Mouse (Mus musculus): ENCODE measurements at regions not wholly inside any gene's neighbourhood (a gene's known extent, or its start where the extent isn't known, plus 50 kb on each side); places are given as distances from the start of the nearest gene placed in this dataset.

DNA sequence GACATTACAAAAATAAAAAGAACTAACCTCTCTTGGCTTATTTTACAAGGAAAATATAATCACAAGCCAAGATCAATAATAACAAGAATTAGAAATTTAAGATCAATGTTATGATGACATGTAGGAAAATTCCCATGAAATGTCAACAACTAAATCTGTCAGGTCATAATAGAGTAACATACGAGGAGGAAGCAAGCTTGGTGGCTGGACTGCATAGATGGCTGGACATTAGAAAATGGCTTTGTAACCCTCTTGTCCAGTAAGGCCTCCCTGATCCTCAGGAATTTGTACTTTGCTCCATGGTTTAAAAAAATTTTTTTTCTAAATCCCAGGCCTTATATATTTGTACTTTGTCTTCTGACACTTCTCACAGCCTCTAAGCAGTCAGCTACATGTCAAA, 132.7 kb upstream of the Aoah start:
- DNase-seq (ENCODE audit: low spot score in 2 of 2), result no peak

DNA sequence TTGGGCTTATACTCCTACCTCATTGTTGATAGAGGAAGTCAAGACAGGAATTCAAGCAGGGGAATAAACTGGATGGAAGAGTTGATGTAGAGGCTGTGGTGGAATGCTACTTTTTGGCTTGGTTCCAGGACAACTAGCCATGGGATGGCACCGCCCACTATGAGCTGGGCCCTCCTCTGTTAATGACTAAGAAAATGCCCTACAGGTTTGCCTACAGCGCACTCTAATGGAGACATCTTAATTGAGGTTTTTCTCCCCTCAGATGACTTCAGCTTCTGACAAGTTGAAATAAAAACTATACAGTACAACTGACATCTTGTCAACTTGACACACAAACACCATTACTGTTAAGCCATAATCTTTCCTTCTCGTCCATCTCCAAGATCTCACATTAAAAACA, 115.2 kb upstream of the Aoah start:
- no peak for DNase-seq (ENCODE audit: low spot score in 2 of 2)

DNA sequence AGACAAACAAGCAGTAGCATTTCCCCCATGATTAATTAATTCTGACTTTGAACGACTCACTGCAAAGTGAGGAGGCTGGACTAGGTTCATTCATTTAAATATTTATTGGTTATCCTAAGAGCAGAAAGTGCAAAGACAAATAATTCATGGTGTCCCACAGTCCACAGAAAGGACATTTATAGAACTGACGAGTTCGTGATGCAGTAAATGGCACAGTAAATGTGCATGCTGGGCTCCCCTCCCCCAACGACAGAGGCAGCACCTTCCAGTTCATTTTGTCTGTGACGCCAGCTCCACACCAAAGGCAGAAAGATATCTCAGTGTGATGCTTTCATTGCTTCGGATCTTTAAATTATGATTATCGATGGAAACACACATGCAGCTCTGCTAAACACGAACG, 107.0 kb upstream of the Aoah start:
- DNase-seq (ENCODE audit: low spot score in 2 of 2), result no peak

DNA sequence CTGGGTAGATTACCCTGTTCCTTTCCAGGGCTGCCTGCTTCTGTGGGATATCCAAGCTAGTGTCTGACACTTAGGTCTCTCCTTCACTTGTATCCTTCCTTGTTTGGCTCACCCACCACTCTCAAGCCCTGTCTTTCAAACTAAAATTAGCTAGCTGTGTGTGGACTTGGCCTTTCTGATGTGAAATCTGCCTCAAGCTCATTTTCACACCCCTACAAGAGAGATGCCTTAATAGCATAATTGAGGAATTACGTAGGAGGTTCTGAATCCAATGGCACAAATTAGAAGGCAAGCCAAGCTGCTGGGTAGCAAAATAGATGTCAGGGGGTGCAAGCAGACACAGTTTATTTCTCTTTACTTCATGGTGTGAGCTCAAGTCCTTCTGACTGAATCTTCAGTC, 106.5 kb upstream of the Aoah start:
- DNase-seq (ENCODE audit: low spot score in 2 of 2), result peak in 1 of 2 experiments; percentile 20

DNA sequence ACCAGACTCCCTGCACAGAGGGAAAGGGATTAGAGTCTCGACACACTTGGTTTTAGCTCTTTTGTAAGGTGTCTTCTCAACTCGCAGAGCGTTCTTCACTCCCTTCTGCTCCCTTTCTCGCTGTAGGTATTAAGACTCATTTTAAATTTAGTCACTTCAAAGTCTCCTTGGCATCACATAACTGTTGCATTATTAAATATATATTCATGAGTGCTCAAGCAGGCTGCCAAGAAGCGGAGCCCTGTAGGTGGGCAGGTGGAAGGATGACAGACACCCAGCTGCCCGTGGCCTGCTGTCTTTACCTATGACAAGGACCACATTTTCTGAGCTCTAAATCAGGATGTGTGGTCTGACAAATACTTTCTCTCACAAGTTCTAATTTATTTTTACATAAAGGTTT, 82.4 kb upstream of the Aoah start:
- DNase-seq (ENCODE audit: low spot score in 2 of 2), result peak in 1 of 2 experiments; percentile 26

DNA sequence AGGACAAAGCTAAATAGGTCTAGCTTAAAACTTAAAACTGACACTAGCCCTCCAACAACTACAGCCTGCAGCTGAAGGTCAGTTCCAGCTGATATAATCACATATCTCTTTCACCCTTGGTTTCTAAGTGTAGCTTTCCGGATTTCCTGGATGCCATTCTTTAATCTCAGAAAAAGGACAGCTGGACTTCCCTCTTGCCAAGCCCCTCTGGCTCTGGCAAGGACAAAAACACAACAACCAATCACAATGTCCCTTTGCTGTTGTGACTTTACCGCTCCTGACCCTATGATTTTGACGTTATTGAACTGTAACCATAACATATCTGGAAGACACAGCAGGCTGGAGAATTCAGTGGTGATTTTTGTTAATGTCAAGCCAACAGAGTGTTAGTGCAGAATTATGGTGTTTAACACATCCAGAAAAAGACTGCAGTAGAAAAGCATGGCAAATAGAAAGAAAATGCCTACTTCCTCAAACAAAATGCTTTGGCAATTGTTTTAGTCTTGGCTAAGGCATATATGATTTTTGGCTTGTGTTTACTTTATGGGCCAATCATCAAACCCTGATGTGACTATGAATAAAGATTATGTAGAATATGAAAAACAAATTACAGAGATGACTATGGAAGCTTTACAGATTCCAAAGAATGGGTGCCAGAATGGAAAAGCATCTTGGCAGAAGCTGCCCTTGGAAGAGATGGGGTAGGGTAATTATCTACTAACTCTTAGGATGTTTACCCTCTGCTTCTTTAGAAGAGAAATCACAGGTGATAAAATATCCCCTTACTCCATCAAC, 70.4 kb upstream of the Aoah start:
- DNase-seq (ENCODE audit: low spot score in 2 of 2), result no peak

DNA sequence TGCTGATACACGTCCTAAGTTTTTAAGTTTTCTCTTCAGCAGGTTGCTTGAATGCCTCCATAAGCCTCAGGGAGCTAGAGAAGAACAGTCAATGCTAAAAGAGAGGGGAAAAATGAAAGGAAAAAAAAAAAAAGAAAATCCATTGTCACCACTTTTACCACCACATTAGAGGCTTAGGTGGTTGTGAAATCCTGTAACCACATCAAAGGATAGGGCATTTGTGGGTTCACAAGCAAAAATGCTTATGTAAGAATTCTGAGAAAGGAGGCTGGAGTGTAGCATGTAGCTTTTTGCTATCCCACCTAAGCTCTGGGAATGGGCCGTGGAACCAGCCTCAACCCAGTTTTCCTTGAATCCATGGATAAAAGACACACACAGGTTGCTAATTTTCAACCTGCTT, 69.5 kb upstream of the Aoah start:
- no peak for DNase-seq (ENCODE audit: low spot score in 2 of 2)

DNA sequence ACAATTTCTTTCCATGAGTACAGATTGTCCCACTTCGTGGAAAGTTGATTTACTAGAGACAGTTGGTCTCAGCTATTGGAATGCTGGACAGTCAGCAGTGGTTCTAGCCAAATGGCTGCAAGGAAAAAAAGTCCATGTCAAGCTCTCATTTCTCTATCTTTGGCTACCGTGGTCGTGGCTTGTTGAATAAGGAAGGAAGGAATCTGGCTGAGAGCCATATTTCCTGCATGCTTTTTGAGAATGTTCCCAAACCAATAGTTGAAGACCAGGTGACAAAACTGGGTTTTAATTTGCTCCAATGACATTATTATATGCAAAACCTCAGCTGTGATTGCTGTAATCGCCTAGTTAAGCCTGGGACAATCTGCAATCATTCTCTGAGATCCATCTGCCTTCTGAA, 68.4 kb upstream of the Aoah start:
- DNase-seq (ENCODE audit: low spot score in 2 of 2), result no peak

DNA sequence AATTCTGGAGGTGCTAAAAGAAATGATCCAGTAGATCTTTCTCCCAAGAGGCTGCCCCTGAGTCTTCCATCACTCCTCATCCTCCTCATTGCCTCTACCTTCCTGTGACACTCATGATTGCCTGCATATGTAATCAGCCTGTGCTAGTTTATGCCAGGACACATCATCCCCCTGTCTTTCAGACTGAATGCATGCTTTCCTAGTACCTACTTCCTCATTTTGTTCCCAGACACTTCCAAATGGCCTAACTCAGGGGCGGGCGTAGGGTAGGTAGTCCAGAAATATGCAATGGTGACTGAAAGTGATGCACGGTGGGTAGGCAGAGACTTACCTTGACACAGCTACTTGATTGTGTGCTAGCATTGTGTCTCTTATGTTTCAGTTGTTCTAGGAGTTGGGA, 65.8 kb upstream of the Aoah start:
- no peak for DNase-seq (ENCODE audit: low spot score in 2 of 2)

DNA sequence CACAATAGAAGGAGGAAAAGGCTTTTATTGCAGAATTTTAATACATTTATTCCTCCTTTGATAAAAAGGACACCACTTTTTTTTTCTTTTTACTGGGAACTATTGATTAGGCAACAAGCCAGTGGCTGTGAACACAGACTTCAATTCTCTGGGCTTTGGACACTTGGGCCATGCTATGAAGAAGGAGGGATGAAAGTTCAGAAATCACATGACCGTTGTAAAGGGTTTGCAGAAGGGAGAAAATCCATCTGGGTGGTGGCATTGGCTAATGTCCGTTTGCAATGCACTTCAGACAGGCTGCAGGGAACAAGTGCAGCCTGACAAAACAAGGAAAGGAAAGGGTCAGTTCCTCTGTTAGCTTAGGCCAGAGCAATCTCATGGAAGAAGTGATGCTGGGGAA, 60.9 kb upstream of the Aoah start:
- DNase-seq (ENCODE audit: low spot score in 2 of 2), result no peak

DNA sequence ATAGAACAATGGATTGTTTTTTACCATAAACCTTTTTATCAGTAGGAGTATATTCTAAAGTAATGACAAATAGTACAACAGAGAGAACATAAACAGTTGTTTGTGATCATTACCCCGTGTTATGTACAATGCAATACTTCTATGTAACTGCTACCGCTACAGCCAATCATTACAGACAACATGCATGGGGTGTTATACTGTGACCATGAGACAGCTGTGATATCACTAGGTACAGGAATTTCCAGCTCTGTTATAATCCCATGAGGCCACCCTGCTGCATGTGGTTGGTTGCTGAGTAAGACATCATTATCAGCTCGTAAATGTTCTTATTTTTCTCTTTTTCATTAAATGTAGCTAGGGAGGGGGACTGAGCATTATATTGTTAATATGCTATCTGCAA, 59.6 kb upstream of the Aoah start:
- no peak for DNase-seq (ENCODE audit: low spot score in 2 of 2)

DNA sequence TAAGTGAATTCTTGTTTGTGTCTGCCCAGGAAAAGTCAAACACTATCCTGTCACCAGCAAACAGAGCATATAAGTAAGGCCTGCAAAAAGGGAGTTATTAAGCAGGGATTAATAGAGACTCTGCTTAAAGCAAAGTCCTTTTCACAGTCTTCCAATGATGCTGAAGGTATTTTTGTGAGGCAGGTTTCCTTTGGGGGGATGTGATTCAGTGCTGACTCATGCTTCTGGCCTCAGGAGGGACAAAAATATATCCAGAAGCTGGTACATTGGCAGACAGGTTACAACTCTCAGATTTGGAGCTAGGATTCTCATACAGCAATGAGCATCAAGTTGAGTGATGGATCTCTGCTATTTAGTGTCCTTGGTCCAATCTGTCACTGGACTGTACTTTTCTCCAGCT, 57.3 kb upstream of the Aoah start:
- no peak for DNase-seq (ENCODE audit: low spot score in 2 of 2)
